Mouse (Mus musculus) embryonic facial prominence, embryonic 14.5 days (tissue): Measurements from ENCODE around the gene Tmem254a. TPM values are rescaled to one million over a fixed set of nuclear protein-coding genes. Genes with fewer than 3 reads are reported as not detected.
"Not testable (repeated sequence)": the region's sequence is repeated elsewhere in the genome, so short reads cannot be mapped to it uniquely, and the experiment has no call there.

Experiments
- ATAC-seq: fragments of 200-750 bp; cut with Nextera tagmentation; 2 replicates; pipeline ENCODE4 v1.8.0; 2017; ENCODE audit warnings: low read depth, moderate number of reproducible peaks, moderate TSS enrichment
- DNase-seq: peaks from one replicate; pipeline ENCODE4 v3.0.0-alpha.2; 2015; ENCODE audit warnings: low spot score
- H3K27ac ChIP-seq: fragments of 300-500 bp; sonication (generic); replicated peaks from 2 replicates; pipeline ENCODE4 v1.5.1; 2014; ENCODE audit warnings: low read depth, mild to moderate bottlenecking, low read length, moderate library complexity
- H3K27me3 ChIP-seq: fragments of 300-500 bp; sonication (generic); replicated peaks from 2 replicates; pipeline ENCODE4 v1.6.1; 2014; ENCODE audit warnings: low read length; ENCODE audit not compliant: control insufficient read depth, insufficient read depth
- H3K36me3 ChIP-seq: fragments of 300-500 bp; sonication (generic); 2 replicates; pipeline ENCODE4 v1.6.1; 2014; ENCODE audit warnings: low read length, mixed read lengths; ENCODE audit not compliant: control insufficient read depth, insufficient read depth
- H3K4me1 ChIP-seq: fragments of 300-500 bp; sonication (generic); 2 replicates; pipeline ENCODE4 v1.6.1; 2014; ENCODE audit warnings: antibody characterized with exemption, low read length; ENCODE audit not compliant: control insufficient read depth, insufficient read depth
- H3K4me2 ChIP-seq: fragments of 300-500 bp; sonication (generic); 2 replicates; pipeline ENCODE4 v1.6.1; 2014; ENCODE audit warnings: low read depth, mild to moderate bottlenecking, low read length, moderate library complexity, mixed read lengths
- H3K4me3 ChIP-seq: fragments of 300-500 bp; sonication (generic); 2 replicates; pipeline ENCODE4 v1.5.1; 2014; ENCODE audit warnings: low read depth, mild to moderate bottlenecking, low read length
- H3K9ac ChIP-seq: fragments of 300-500 bp; sonication (generic); 2 replicates; pipeline ENCODE4 v1.6.1; 2014; ENCODE audit warnings: low read depth, mild to moderate bottlenecking, low read length, moderate library complexity, mixed read lengths
- H3K9me3 ChIP-seq: fragments of 300-500 bp; sonication (generic); 2 replicates; pipeline ENCODE4 v1.6.1; 2016; ENCODE audit warnings: low read length; ENCODE audit not compliant: control insufficient read depth
- WGBS: fragments of 180-500 bp; shearing (Covaris S2); extraction: QIAGEN DNeasy Blood & Tissue Kit; methylation state at CpG from one replicate; pipeline ENCODE4 v1.1.7; 2014; 5-methylcytosine and 5-hydroxymethylcytosine counted together
- polyA plus RNA-seq: library from polyadenylated mRNA; unstranded; fragments of >200 nt; fragmentation: Nextera tagmentation; extraction: Ambion mirVana; gene quantifications from 2 replicates; pipeline ENCODE4 v1.2.1, GENCODE M21; 2014

The Tmem254a gene
- polyA plus RNA-seq, 1 experiment from 2014 or later: 5.5 TPM

DNA sequence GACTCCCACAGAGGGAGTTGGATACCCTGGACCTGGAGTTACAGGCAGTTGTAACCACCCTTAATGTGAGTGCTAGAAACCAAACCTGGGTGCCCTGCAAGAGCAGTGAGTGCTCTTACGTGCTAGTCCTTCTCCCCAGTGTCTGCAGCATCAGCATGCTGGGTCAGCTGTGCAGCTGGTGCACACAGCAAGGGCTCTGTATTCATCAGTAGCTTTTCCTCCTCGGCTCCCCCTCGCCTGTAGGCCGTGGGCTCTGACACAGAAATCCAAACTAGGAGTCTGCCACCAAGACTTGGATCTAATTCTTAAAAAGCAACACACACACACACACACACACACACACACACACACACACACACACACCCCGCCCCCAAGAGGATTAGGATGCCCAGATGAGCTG lies 22.2 kb downstream of the Tmem254a start:
- not testable (repeated sequence) for H3K9ac ChIP-seq, H3K4me1 ChIP-seq, H3K27ac ChIP-seq, H3K9me3 ChIP-seq, H3K4me3 ChIP-seq, H3K27me3 ChIP-seq, H3K4me2 ChIP-seq, H3K36me3 ChIP-seq, DNase-seq
- no CpG with 5 or more reads among the region's 5 CpGs for WGBS
- ATAC-seq: peak; percentile 72; the same call in 1 of the 2 replicates

DNA sequence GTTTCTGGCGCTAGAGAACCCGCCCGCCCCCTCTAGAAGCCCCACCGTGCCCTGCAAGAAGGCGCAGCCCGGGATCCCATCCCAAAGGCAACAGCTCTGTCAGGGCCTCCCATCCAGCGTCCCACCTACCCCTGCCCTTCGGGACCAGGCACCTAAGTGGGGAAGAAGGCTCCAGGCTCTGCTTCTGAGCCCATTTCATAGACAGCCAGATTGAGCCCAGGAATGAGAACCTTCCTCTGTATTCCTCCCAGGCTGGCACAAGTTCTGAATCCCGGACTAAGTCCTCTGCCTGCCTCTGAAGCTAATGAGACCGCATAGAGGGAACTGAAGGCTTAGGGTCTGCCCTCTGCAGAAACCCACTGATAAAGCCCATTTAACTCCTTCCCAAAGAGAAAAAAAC lies 24.5 kb downstream of the Tmem254a start, which contains the start of gene Plac9a:
TSS of gene Plac9a (minus strand) at position 101 of the 400 bp plus-strand sequence.
- H3K4me1 ChIP-seq, DNase-seq, H3K27ac ChIP-seq, H3K27me3 ChIP-seq, H3K9me3 ChIP-seq, H3K36me3 ChIP-seq, H3K9ac ChIP-seq, H3K4me3 ChIP-seq, H3K4me2 ChIP-seq, ATAC-seq: not testable (repeated sequence)
- no CpG with 5 or more reads among the region's 10 CpGs for WGBS

DNA sequence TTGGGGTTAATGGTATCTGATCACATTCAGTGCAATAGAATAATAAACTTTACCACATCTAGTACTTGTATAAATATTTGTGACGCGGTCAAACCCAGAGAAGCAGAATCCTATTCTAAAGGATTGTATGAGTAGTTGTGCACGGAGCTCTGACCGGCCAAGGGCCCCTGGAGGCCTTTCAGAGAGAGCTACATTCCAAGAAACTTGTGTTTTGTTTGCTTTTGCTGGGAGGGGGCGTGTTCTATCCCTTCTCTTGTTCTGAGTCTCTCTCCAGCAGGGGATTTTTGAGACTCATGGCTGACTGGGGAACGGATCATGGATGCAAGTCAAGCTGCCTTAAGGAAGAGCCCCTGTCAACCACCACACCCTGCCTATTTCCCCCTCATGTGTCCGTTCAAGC lies 31.8 kb downstream of the Tmem254a start:
- WGBS: no CpG with 5 or more reads among the region's 7 CpGs
- not testable (repeated sequence) for H3K27me3 ChIP-seq, H3K9me3 ChIP-seq, H3K36me3 ChIP-seq, DNase-seq, H3K4me2 ChIP-seq, H3K9ac ChIP-seq, H3K27ac ChIP-seq, H3K4me1 ChIP-seq, H3K4me3 ChIP-seq
- 0 out of 2 replicates have a peak, but pooled peaks have one; percentile 47 for ATAC-seq

DNA sequence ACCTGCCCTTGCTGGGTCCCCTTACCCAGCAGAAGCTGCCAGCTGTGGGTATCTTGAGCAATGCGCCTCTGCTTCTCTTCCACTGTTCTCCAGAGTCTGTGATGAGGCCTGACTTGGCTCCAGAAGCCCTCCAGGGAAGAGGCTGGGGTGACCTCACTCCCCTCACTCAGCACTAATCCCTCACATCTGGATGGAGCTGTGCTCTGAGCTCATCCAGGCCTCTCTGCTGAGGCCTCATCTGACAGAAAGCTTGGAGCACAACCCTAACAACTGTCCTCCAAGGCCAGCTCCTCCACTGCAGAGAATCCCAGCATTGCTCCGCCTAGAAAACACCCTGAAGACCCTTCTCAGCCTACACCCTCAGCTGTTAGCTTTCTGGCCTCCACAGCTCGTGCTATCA lies 32.9 kb downstream of the Tmem254a start:
- not testable (repeated sequence) for H3K4me1 ChIP-seq, H3K4me2 ChIP-seq, H3K4me3 ChIP-seq, H3K9ac ChIP-seq, H3K9me3 ChIP-seq, H3K27me3 ChIP-seq, H3K27ac ChIP-seq, H3K36me3 ChIP-seq, DNase-seq
- ATAC-seq: peak; percentile 87
- WGBS: no CpG with 5 or more reads among the region's 3 CpGs

DNA sequence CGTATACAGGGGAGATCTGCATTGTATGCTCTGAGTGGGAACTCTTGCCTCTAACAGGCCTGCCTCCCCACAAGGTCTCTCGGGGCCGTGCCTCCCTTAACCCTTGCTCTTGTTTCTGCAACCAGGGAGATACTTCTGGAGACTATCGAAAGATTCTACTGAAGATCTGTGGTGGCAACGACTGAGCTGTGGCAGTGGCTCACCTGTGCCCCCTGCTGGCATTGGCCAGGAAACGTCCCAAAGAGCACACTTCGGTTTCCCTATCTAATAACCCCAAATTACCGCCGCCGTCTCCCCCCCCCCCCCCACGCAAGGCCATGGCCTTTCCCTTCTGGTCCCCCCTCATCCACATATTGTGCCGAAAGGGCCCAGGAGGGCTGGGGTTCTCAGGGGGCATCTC lies 41.6 kb downstream of the Tmem254a start:
- H3K9ac ChIP-seq, H3K36me3 ChIP-seq, H3K27ac ChIP-seq, H3K4me2 ChIP-seq, H3K27me3 ChIP-seq, DNase-seq, H3K4me3 ChIP-seq, ATAC-seq, H3K9me3 ChIP-seq, H3K4me1 ChIP-seq: not testable (repeated sequence)
- WGBS: no CpG with 5 or more reads among the region's 12 CpGs

DNA sequence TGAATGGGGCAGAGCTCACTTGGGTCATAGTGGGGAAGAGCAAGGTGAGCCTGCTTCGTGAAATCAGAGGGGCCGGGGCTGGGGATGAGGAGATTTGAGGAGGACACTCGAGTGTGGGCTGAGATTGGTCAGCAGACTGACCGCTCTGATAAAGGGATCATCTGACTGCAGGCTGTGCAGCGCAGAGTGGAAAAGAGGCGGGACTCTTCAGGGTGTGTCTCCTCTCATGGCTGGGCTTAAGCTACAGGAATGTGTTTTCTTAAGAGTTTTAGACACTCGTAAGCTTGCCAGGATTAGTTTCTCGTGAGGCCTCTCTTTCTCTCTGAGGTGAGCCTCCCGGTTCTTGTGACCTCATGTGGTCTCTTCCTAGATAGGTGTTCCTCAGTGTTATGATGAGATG lies 45.7 kb downstream of the Tmem254a start:
- DNase-seq, H3K4me2 ChIP-seq, H3K4me1 ChIP-seq, H3K9me3 ChIP-seq, H3K4me3 ChIP-seq, H3K9ac ChIP-seq, H3K27ac ChIP-seq, H3K36me3 ChIP-seq, H3K27me3 ChIP-seq: not testable (repeated sequence)
- ATAC-seq: peak; percentile 47
- whole genome bisulfite sequencing: no CpG with 5 or more reads among the region's 9 CpGs

DNA sequence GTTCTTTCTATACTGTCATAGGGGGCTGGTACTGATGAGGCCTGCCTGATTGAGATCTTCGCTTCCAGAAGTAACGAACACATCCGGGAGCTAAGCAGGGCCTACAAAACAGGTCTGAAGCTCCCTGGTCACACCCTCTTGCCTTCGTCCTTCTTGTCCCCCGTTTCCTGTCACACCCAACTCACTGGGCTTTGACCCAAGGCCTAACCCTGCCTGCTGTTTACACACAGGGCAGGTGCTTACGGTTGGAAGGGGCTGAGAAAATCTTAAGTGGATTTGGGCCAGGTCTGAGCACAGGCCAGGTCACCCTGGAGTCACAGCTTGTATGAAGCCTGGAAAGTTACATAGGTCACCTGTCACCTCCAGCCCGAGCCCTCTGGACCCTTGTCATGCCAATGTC lies 50.8 kb downstream of the Tmem254a start:
- H3K4me1 ChIP-seq, H3K4me3 ChIP-seq, H3K4me2 ChIP-seq, H3K27ac ChIP-seq, H3K27me3 ChIP-seq, ATAC-seq, H3K9me3 ChIP-seq, H3K9ac ChIP-seq, DNase-seq, H3K36me3 ChIP-seq: not testable (repeated sequence)
- WGBS: no CpG with 5 or more reads among the region's 7 CpGs

Other genes with a start within 250 kb of the Tmem254a start
- 27.3 and 28.4 TPM in 2 replicates for gene Ppif, start 233.5 kb downstream of the Tmem254a start, polyA plus RNA-seq
- 45.6 and 48.1 TPM in 2 replicates for gene Zcchc24, start 158.6 kb downstream of the Tmem254a start, polyA plus RNA-seq
- 27.6 and 30.2 TPM in 2 replicates for gene Anxa11, start 85.5 kb downstream of the Tmem254a start, polyA plus RNA-seq
- gene Plac9a, start 24.6 kb downstream of the Tmem254a start, polyA plus RNA-seq: 0.62 TPM in 1 of 2 replicates, not detected in the other
- gene Cphx1, start 10.6 kb upstream of the Tmem254a start, polyA plus RNA-seq: not detected in 2 replicates
- gene Duxbl1, start 50.9 kb upstream of the Tmem254a start, polyA plus RNA-seq: 1.1 and 1.6 TPM in 2 replicates
- 38.6 and 48.4 TPM in 2 replicates for gene Gm9780, start 115.0 kb upstream of the Tmem254a start, polyA plus RNA-seq
- gene Tmem254c, start 139.7 kb upstream of the Tmem254a start, polyA plus RNA-seq: 29.2 and 41.3 TPM in 2 replicates
- not detected in 2 replicates for gene Cphx2, start 153.8 kb upstream of the Tmem254a start, polyA plus RNA-seq
- gene Cphx3, start 154.6 kb upstream of the Tmem254a start, polyA plus RNA-seq: not detected in 2 replicates
- gene Duxbl2, start 190.7 kb upstream of the Tmem254a start, polyA plus RNA-seq: 0.17 TPM in 1 of 2 replicates, not detected in the other